Mouse (Mus musculus) forebrain, embryonic 10.5 days (tissue): ENCODE results near the gene Mthfd1l. TPM values are rescaled to one million over a fixed set of nuclear protein-coding genes. Genes with fewer than 3 reads are reported as not detected.
"Not testable (repeated sequence)": the region's sequence is repeated elsewhere in the genome, so short reads cannot be mapped to it uniquely, and the experiment has no call there.

Experiments used
- DNase-seq: peaks from one replicate; pipeline ENCODE4 v3.0.0-alpha.2; 2017; ENCODE audit warnings: low spot score; ENCODE audit errors: extremely low spot score
- H3K27ac ChIP-seq: fragments of 300-500 bp; sonication (generic); 2 replicates; pipeline ENCODE4 v1.5.1; 2016; ENCODE audit warnings: mild to moderate bottlenecking
- H3K27me3 ChIP-seq: fragments of 300-500 bp; sonication (generic); 2 replicates; pipeline ENCODE4 v1.6.1; 2016; ENCODE audit warnings: mild to moderate bottlenecking; ENCODE audit not compliant: poor library complexity, severe bottlenecking
- H3K36me3 ChIP-seq: fragments of 300-500 bp; sonication (generic); replicated peaks from 2 replicates; pipeline ENCODE4 v1.6.1; 2016; ENCODE audit warnings: mild to moderate bottlenecking, moderate library complexity
- H3K4me1 ChIP-seq: fragments of 300-500 bp; sonication (generic); 2 replicates; pipeline ENCODE4 v1.6.1; 2016
- H3K4me3 ChIP-seq: fragments of 300-500 bp; sonication (generic); 2 replicates; pipeline ENCODE4 v1.5.1; 2016; ENCODE audit warnings: mild to moderate bottlenecking, moderate library complexity
- H3K9me3 ChIP-seq: fragments of 300-500 bp; sonication (generic); 2 replicates; pipeline ENCODE4 v1.6.1; 2016; ENCODE audit warnings: mild to moderate bottlenecking, moderate library complexity
- WGBS: fragments of 180-500 bp; shearing (Covaris S2); methylation state at CpG from one replicate; pipeline ENCODE4 v1.1.7; 2016; 5-methylcytosine and 5-hydroxymethylcytosine counted together
- polyA plus RNA-seq: library from polyadenylated mRNA; unstranded; fragments of >200 nt; fragmentation: Nextera tagmentation; extraction: Ambion mirVana; gene quantifications from 2 replicates; pipeline ENCODE4 v1.2.1, GENCODE M21; 2016

Mthfd1l gene
- polyA plus RNA-seq, 1 experiment from 2014 or later = 26.8 TPM

GRCm38 (mm10) chr10:4200546-4201104 is 227.7 kb downstream of the Mthfd1l start:
- Histone ChIP-seq H3K27me3 (no peaks in the 10 kb centered on the region), H3K36me3 (no peaks in the 10 kb centered on the region), H3K9me3 (no peaks in the 10 kb centered on the region), H3K4me1 (no peaks in the 10 kb centered on the region), H3K4me3 (no peak overlapping the region), H3K27ac (no peak overlapping the region)
- 92% methylated on average over 5 of the region's 5 CpGs for WGBS
- no peak for DNase-seq

GRCm38 (mm10) chr10:4201141-4201540 is 228.2 kb downstream of the Mthfd1l start:
- no peaks in the 10 kb centered on the region for H3K4me1 ChIP-seq
- no peaks in the 10 kb centered on the region for H3K36me3 ChIP-seq
- DNase-seq = no peak
- no peaks in the 10 kb centered on the region for H3K9me3 ChIP-seq
- no peak overlapping the region for H3K4me3 ChIP-seq
- WGBS = 91% methylated on average over 4 of the region's 4 CpGs
- no peaks in the 10 kb centered on the region for H3K27me3 ChIP-seq
- no peak overlapping the region for H3K27ac ChIP-seq

DNA sequence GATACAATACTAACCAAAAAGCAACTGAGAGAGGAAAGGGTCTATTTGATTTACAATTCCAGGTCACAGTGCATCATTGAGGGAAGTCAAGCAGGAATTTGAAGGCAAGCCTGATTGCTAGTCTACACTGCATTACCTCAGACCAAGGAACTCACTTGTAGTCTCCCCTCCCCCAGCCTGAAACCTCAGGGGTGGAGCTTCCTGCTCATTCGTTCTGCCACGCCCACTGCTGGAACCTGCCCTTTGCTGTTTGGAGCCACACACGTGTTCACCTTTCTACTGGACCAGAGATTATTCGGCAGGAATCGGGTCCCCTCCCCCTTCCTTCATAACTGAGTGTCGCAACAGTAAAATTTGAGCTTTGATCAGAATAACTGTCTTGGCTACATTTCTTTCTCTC is 230.7 kb downstream of the Mthfd1l start:
- DNase-seq, H3K27me3 ChIP-seq: not testable (repeated sequence)

DNA sequence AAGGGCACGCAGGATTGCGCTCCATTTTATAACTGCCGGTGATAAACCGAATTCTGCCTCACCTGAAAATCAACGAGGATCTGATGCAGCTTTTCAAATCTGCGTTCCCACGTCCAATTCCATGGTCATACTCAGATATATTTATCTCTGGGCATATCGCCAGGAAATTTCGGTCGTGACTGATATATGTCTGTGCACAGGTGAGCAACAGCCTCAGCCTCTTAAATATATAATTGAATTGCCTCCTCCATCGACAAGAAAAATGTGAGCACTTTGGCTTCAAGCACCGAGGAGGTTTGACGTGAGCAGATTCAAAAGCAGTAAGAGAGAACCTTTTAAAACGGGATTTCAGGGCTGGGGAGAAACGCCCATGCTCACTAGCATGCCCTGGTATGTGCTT is 236.1 kb downstream of the Mthfd1l start:
- Histone ChIP-seq H3K4me3 (no peak overlapping the region), H3K36me3 (no peaks in the 10 kb centered on the region), H3K27ac (no peak overlapping the region), H3K9me3 (no peaks in the 10 kb centered on the region), H3K4me1 (peaks cover 13% of the 10 kb centered on the region), H3K27me3 (peaks cover 4% of the 10 kb centered on the region; the same call in 1 of the 2 replicates)
- WGBS = 92% methylated on average over 15 of the region's 15 CpGs
- DNase-seq = no peak

More for the DNA sequence above, 230.7 kb downstream of the Mthfd1l start:
- 67% methylated on average over 6 of the region's 6 CpGs for WGBS
- H3K9me3 ChIP-seq, H3K4me3 ChIP-seq, H3K36me3 ChIP-seq, H3K27ac ChIP-seq, H3K4me1 ChIP-seq: not testable (repeated sequence)

DNA sequence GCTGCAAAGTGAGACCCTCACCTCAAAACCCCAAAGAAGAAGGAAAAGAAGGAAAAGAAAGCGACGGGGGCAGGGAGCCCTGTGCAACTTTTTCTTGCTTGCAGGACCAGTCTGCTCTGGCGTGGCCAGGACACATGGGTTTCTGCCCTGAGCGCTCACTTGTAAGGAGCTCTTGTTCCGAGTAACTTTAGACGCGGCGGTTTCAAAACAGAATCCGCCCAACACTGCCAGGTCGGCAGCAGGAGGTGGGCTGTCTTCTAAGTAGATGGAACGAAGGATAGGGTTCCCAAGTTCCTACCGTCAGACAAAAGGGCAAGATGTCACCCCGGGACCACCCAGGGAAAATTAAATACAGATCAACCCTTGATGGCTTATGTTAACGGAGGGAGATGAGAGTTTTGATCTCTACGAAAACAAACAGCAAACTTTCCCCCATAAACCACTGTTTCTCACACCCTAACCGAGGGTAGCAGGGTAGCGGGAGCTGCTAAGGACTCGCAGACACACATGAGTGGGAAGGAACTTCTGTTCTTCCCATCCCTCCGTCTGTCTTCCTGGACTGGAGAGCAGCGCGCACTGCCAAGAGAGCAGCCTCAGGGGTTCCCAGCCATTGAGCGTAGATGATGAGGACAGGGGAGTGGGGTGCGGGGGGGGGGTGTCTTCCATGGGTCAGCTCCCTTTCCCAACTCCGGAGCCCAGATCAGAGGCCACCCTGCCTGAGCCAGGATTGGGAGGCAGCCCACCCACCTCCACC is 237.6 kb downstream of the Mthfd1l start:
- Histone ChIP-seq H3K36me3 (no peaks in the 10 kb centered on the region), H3K4me1 (peaks cover 13% of the 10 kb centered on the region), H3K27me3 (peaks cover 4% of the 10 kb centered on the region; the same call in 1 of the 2 replicates), H3K27ac (peak overlapping the region; percentile 31; the same call in 1 of the 2 replicates), H3K9me3 (no peaks in the 10 kb centered on the region), H3K4me3 (peak overlapping the region; percentile 27)
- WGBS = 36% methylated on average over 24 of the region's 24 CpGs
- DNase-seq = peak; percentile 30

GRCm38 (mm10) chr10:4211067-4211447 is 238.1 kb downstream of the Mthfd1l start:
- Histone ChIP-seq H3K27ac (peak overlapping the region; percentile 31; the same call in 1 of the 2 replicates), H3K4me1 (peaks cover 13% of the 10 kb centered on the region), H3K36me3 (no peaks in the 10 kb centered on the region), H3K9me3 (no peaks in the 10 kb centered on the region), H3K27me3 (peaks cover 4% of the 10 kb centered on the region; the same call in 1 of the 2 replicates), H3K4me3 (no peak overlapping the region)
- WGBS = 83% methylated on average over 4 of the region's 4 CpGs
- DNase-seq = no peak

Other genes starting within 250 kb of the Mthfd1l start
- 12.0 and 12.9 TPM in 2 replicates for gene Plekhg1, start 232.8 kb upstream of the Mthfd1l start, polyA plus RNA-seq